Mouse (Mus musculus): ENCODE results near the gene Elk3. TPM values are rescaled to one million over a fixed set of nuclear protein-coding genes. Genes with fewer than 3 reads are reported as not detected.

Elk3 gene
- total and polyA plus RNA-seq, 2 experiments = 3.4 to 8.0 TPM

- H3K27me3 ChIP-seq (ENCODE audit: control insufficient read depth, insufficient read depth, low read length) = no peaks in the 10 kb centered on the region
- no peak overlapping the region for H3K27ac ChIP-seq (replicated peaks; ENCODE audit: insufficient read depth, low read depth, low read length)
- DNase-seq (ENCODE audit: extremely low read depth, low read depth, low spot score) = no peak
- TF ChIP-seq POLR2A (IDR thresholded peaks at IDR 0.05; ENCODE audit: extremely low read depth, insufficient read depth, low read length) = no peak
- TF ChIP-seq CTCF (IDR thresholded peaks at IDR 0.05; ENCODE audit: low read depth, low read length) = no peak
- H3K36me3 ChIP-seq (ENCODE audit: control insufficient read depth, insufficient read depth, low read length) = no peaks in the 10 kb centered on the region
- 89% methylated on average over 9 of the region's 9 CpGs for whole genome bisulfite sequencing
- no peaks in the 10 kb centered on the region for H3K79me2 ChIP-seq (ENCODE audit: control insufficient read depth, insufficient read depth, low read length)
- no peaks in the 10 kb centered on the region for H3K4me1 ChIP-seq (ENCODE audit: control insufficient read depth, insufficient read depth, low read length)
- H3K9ac ChIP-seq (ENCODE audit: low read depth, low read length) = no peak overlapping the region
- H3K4me3 ChIP-seq (ENCODE audit: insufficient read depth, low read depth, low read length) = no peak overlapping the region
Observed at GRCm38 (mm10) chr10:93356122-93356521, 45.2 kb upstream of the Elk3 start.

GRCm38 (mm10) chr10:93355276-93355927 is 44.5 kb upstream of the Elk3 start:
- 65% methylated on average over 8 of the region's 8 CpGs for WGBS

GRCm38 (mm10) chr10:93353545-93354326 is 42.8 kb upstream of the Elk3 start:
- DNase-seq (ENCODE audit: extremely low read depth, low read depth, low spot score) = no peak
- 92% methylated on average over 10 of the region's 10 CpGs for WGBS

More at GRCm38 (mm10) chr10:93355276-93355927, 44.5 kb upstream of the Elk3 start:
- Histone ChIP-seq H3K36me3 (ENCODE audit: control insufficient read depth, insufficient read depth, low read length) (no peaks in the 10 kb centered on the region), H3K9ac (ENCODE audit: low read depth, low read length) (no peak overlapping the region), H3K4me1 (ENCODE audit: control insufficient read depth, insufficient read depth, low read length) (no peaks in the 10 kb centered on the region), H3K4me3 (ENCODE audit: insufficient read depth, low read depth, low read length) (no peak overlapping the region), H3K27ac (replicated peaks; ENCODE audit: insufficient read depth, low read depth, low read length) (no peak overlapping the region), H3K27me3 (ENCODE audit: control insufficient read depth, insufficient read depth, low read length) (no peaks in the 10 kb centered on the region), H3K79me2 (ENCODE audit: control insufficient read depth, insufficient read depth, low read length) (no peaks in the 10 kb centered on the region)
- no peak for DNase-seq (ENCODE audit: extremely low read depth, low read depth, low spot score)
- no peak for TF ChIP-seq POLR2A (IDR thresholded peaks at IDR 0.05; ENCODE audit: extremely low read depth, insufficient read depth, low read length)
- no peak for TF ChIP-seq CTCF (IDR thresholded peaks at IDR 0.05; ENCODE audit: low read depth, low read length)

GRCm38 (mm10) chr10:93347918-93348505 is 37.1 kb upstream of the Elk3 start:
- no peaks in the 10 kb centered on the region for H3K27me3 ChIP-seq (ENCODE audit: control insufficient read depth, insufficient read depth, low read length)
- 88% methylated on average over 14 of the region's 14 CpGs for WGBS

More at GRCm38 (mm10) chr10:93353545-93354326, 42.8 kb upstream of the Elk3 start:
- Histone ChIP-seq H3K27ac (replicated peaks; ENCODE audit: insufficient read depth, low read depth, low read length) (no peak overlapping the region), H3K4me3 (ENCODE audit: insufficient read depth, low read depth, low read length) (no peak overlapping the region), H3K36me3 (ENCODE audit: control insufficient read depth, insufficient read depth, low read length) (no peaks in the 10 kb centered on the region), H3K27me3 (ENCODE audit: control insufficient read depth, insufficient read depth, low read length) (no peaks in the 10 kb centered on the region), H3K79me2 (ENCODE audit: control insufficient read depth, insufficient read depth, low read length) (no peaks in the 10 kb centered on the region), H3K4me1 (ENCODE audit: control insufficient read depth, insufficient read depth, low read length) (no peaks in the 10 kb centered on the region), H3K9ac (ENCODE audit: low read depth, low read length) (no peak overlapping the region)
- no peak for TF ChIP-seq CTCF (IDR thresholded peaks at IDR 0.05; ENCODE audit: low read depth, low read length)
- TF ChIP-seq POLR2A (IDR thresholded peaks at IDR 0.05; ENCODE audit: extremely low read depth, insufficient read depth, low read length) = no peak

GRCm38 (mm10) chr10:93347387-93347786 is 36.5 kb upstream of the Elk3 start:
- no peak overlapping the region for H3K9ac ChIP-seq (ENCODE audit: low read depth, low read length)
- H3K36me3 ChIP-seq (ENCODE audit: control insufficient read depth, insufficient read depth, low read length) = no peaks in the 10 kb centered on the region
- TF ChIP-seq CTCF (IDR thresholded peaks at IDR 0.05; ENCODE audit: low read depth, low read length) = no peak
- TF ChIP-seq POLR2A (IDR thresholded peaks at IDR 0.05; ENCODE audit: extremely low read depth, insufficient read depth, low read length) = no peak
- DNase-seq (ENCODE audit: extremely low read depth, low read depth, low spot score) = no peak
- 78% methylated on average over 7 of the region's 7 CpGs for WGBS
- H3K4me3 ChIP-seq (ENCODE audit: insufficient read depth, low read depth, low read length) = no peak overlapping the region
- H3K27ac ChIP-seq (replicated peaks; ENCODE audit: insufficient read depth, low read depth, low read length) = no peak overlapping the region
- no peaks in the 10 kb centered on the region for H3K27me3 ChIP-seq (ENCODE audit: control insufficient read depth, insufficient read depth, low read length)
- H3K4me1 ChIP-seq (ENCODE audit: control insufficient read depth, insufficient read depth, low read length) = no peaks in the 10 kb centered on the region
- no peaks in the 10 kb centered on the region for H3K79me2 ChIP-seq (ENCODE audit: control insufficient read depth, insufficient read depth, low read length)

More at GRCm38 (mm10) chr10:93347918-93348505, 37.1 kb upstream of the Elk3 start:
- Histone ChIP-seq H3K4me1 (ENCODE audit: control insufficient read depth, insufficient read depth, low read length) (no peaks in the 10 kb centered on the region), H3K9ac (ENCODE audit: low read depth, low read length) (no peak overlapping the region), H3K27ac (replicated peaks; ENCODE audit: insufficient read depth, low read depth, low read length) (no peak overlapping the region), H3K36me3 (ENCODE audit: control insufficient read depth, insufficient read depth, low read length) (no peaks in the 10 kb centered on the region), H3K4me3 (ENCODE audit: insufficient read depth, low read depth, low read length) (no peak overlapping the region), H3K79me2 (ENCODE audit: control insufficient read depth, insufficient read depth, low read length) (no peaks in the 10 kb centered on the region)
- no peak for TF ChIP-seq POLR2A (IDR thresholded peaks at IDR 0.05; ENCODE audit: extremely low read depth, insufficient read depth, low read length)
- no peak for TF ChIP-seq CTCF (IDR thresholded peaks at IDR 0.05; ENCODE audit: low read depth, low read length)
- DNase-seq (ENCODE audit: extremely low read depth, low read depth, low spot score) = no peak
